Mouse (Mus musculus): ENCODE measurements around the gene Slc6a19. TPM values are rescaled to one million over a fixed set of nuclear protein-coding genes. Genes with fewer than 3 reads are reported as not detected.
"Not testable (repeated sequence)": the region's sequence is repeated elsewhere in the genome, so short reads cannot be mapped to it uniquely, and the experiment has no call there.

Gene Slc6a19
- polyA plus RNA-seq, 1 experiment from 2014 or later: 0.34 TPM

- H3K9me3 ChIP-seq; H3K4me1 ChIP-seq (replicated peaks); H3K4me3 ChIP-seq; H3K27ac ChIP-seq; DNase-seq (ENCODE audit: low spot score); H3K27me3 ChIP-seq (ENCODE audit: insufficient read depth, poor library complexity, severe bottlenecking); H3K36me3 ChIP-seq: not testable (repeated sequence)
- WGBS: 88% methylated on average over 4 of the region's 4 CpGs
Measured at GRCm38 (mm10) chr13:73703486-73703885, 1.2 kb downstream of the Slc6a19 start.

DNA sequence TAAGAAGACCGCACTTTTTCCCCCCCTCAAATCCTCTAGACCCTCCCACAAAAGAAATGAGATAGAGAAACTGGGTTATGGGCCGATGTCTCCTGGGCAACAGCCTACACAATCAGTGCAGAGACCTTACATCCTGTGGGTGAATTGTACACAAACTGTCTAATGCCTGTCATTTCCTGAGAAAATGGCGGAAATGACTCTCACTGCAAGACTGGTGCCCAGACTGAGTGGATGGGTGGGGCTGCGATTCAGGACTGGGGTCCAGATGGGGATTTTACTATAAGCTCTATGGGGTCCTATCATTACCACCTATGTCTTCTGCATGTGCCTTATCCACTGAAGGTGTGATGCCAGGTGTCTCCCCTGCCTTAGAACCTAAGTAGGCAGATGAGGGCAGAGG is 1.9 kb downstream of the Slc6a19 start:
- Histone ChIP-seq H3K4me1 (replicated peaks) (no peaks in the 10 kb centered on the region), H3K27ac (no peak overlapping the region), H3K9me3 (no peaks in the 10 kb centered on the region), H3K27me3 (ENCODE audit: insufficient read depth, poor library complexity, severe bottlenecking) (no peaks in the 10 kb centered on the region), H3K36me3 (no peaks in the 10 kb centered on the region), H3K4me3 (no peak overlapping the region)
- 93% methylated on average over 4 of the region's 4 CpGs for WGBS
- DNase-seq (ENCODE audit: low spot score): no peak

- Histone ChIP-seq H3K27me3 (ENCODE audit: insufficient read depth, poor library complexity, severe bottlenecking) (no peaks in the 10 kb centered on the region), H3K9me3 (no peaks in the 10 kb centered on the region), H3K4me1 (replicated peaks) (no peaks in the 10 kb centered on the region), H3K27ac (no peak overlapping the region), H3K36me3 (no peaks in the 10 kb centered on the region), H3K4me3 (no peak overlapping the region)
- DNase-seq (ENCODE audit: low spot score): no peak
- WGBS: 87% methylated on average over 9 of the region's 9 CpGs
Measured at GRCm38 (mm10) chr13:73701161-73701883, 3.3 kb downstream of the Slc6a19 start.

- H3K27me3 ChIP-seq (ENCODE audit: insufficient read depth, poor library complexity, severe bottlenecking): no peaks in the 10 kb centered on the region
- H3K4me1 ChIP-seq (replicated peaks): no peaks in the 10 kb centered on the region
- no peak overlapping the region for H3K27ac ChIP-seq
- no peaks in the 10 kb centered on the region for H3K36me3 ChIP-seq
- DNase-seq (ENCODE audit: low spot score): no peak
- H3K4me3 ChIP-seq: no peak overlapping the region
- 92% methylated on average over 12 of the region's 12 CpGs for WGBS
- H3K9me3 ChIP-seq: no peaks in the 10 kb centered on the region
Measured at GRCm38 (mm10) chr13:73700554-73700953, 4.1 kb downstream of the Slc6a19 start.

GRCm38 (mm10) chr13:73699714-73700113 is 5.0 kb downstream of the Slc6a19 start:
- no peak overlapping the region for H3K4me3 ChIP-seq
- H3K36me3 ChIP-seq: no peaks in the 10 kb centered on the region
- no peak for DNase-seq (ENCODE audit: low spot score)
- H3K9me3 ChIP-seq: no peaks in the 10 kb centered on the region
- H3K4me1 ChIP-seq (replicated peaks): no peaks in the 10 kb centered on the region
- H3K27me3 ChIP-seq (ENCODE audit: insufficient read depth, poor library complexity, severe bottlenecking): no peaks in the 10 kb centered on the region
- WGBS: 92% methylated on average over 6 of the region's 6 CpGs
- no peak overlapping the region for H3K27ac ChIP-seq

GRCm38 (mm10) chr13:73696529-73696928 is 8.1 kb downstream of the Slc6a19 start:
- Histone ChIP-seq H3K36me3 (no peaks in the 10 kb centered on the region), H3K4me1 (replicated peaks) (0 out of 2 replicates have a peak, but pooled peaks cover 2% of the 10 kb centered on the region), H3K27me3 (ENCODE audit: insufficient read depth, poor library complexity, severe bottlenecking) (no peaks in the 10 kb centered on the region), H3K4me3 (no peak overlapping the region), H3K27ac (no peak overlapping the region), H3K9me3 (no peaks in the 10 kb centered on the region)
- DNase-seq (ENCODE audit: low spot score): no peak
- 85% methylated on average over 3 of the region's 3 CpGs for WGBS

DNA sequence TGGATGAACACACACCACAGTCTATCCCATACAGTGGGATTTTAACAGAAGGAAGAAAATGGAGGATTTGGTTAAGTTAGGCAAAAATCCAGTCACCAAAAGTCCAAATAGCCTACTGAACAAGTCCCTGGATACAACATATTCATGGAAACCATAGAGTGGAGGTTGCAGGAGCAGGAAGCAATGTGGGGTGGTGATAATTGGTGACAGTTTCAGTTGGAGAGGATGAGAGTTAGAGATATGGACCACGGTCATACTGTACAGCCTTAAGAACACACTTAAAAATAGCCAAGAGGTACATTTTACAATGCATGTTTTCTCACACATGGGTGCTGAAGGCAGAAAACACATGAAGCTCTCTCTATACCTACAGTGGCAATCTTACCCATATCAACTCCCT is 9.7 kb downstream of the Slc6a19 start:
- Histone ChIP-seq H3K27me3 (ENCODE audit: insufficient read depth, poor library complexity, severe bottlenecking) (no peaks in the 10 kb centered on the region), H3K4me3 (no peak overlapping the region), H3K36me3 (no peaks in the 10 kb centered on the region), H3K27ac (no peak overlapping the region), H3K4me1 (replicated peaks) (0 out of 2 replicates have a peak, but pooled peaks cover 2% of the 10 kb centered on the region), H3K9me3 (no peaks in the 10 kb centered on the region)
- no peak for DNase-seq (ENCODE audit: low spot score)
- WGBS: 85% methylated on average over 1 of the region's 1 CpGs

DNA sequence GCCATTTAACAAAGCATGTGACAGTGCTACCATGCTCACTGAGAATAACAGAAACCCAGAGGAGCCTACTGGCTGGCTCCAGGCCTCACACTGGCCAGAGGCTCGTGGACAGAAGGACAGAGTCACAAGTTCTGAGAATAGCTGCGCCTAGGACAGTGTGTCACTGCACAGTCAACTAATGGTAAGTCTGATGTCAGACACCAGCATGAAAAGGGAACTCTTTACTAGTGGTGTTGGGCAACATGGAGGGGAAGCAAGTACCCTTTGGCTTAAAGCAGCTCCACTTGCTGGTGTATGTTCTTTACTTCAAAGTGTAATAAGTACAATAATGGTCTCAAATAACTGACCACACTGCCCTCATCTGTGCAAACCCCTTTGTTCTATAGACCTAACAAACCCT is 11.3 kb downstream of the Slc6a19 start:
- WGBS: 66% methylated on average over 2 of the region's 2 CpGs
- Histone ChIP-seq H3K27me3 (ENCODE audit: insufficient read depth, poor library complexity, severe bottlenecking) (no peaks in the 10 kb centered on the region), H3K36me3 (no peaks in the 10 kb centered on the region), H3K4me1 (replicated peaks) (0 out of 2 replicates have a peak, but pooled peaks cover 2% of the 10 kb centered on the region), H3K9me3 (no peaks in the 10 kb centered on the region), H3K4me3 (no peak overlapping the region), H3K27ac (no peak overlapping the region)
- DNase-seq (ENCODE audit: low spot score): no peak

DNA sequence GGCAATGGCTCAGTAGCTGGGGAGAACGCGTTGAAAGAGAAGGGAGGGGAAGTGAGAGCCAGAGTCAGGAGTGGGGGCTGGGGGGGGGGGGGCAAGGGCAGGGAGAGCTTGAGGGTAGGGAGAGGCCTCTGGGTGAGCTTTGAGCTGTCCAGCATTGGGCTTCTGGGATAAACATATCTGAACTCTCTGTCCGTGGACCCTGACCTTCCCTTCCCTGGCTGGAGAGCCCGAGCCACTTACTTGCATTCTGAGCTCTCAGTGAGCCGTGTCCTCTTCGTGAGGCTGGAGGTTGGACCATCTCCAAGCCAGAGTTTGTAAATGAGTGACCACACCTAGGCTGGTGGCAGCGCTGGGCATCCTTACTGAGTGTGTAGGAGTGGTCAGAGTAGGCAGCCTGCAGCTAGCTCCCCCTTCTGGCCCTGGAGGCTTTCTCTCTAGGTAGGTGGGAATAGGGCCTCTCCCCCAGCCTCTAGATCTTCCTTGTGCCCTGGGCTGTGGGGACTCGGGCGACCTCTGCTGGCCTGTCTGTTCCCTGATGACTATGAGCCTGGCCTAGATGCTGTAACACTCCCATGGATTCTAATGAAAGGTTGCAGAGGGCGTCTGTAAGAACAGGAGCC is 12.3 kb downstream of the Slc6a19 start:
- WGBS: 29% methylated on average over 10 of the region's 10 CpGs
- no peaks in the 10 kb centered on the region for H3K9me3 ChIP-seq
- peak; percentile 78 for DNase-seq (ENCODE audit: low spot score)
- H3K4me3 ChIP-seq: no peak overlapping the region
- no peaks in the 10 kb centered on the region for H3K27me3 ChIP-seq (ENCODE audit: insufficient read depth, poor library complexity, severe bottlenecking)
- H3K36me3 ChIP-seq: no peaks in the 10 kb centered on the region
- H3K27ac ChIP-seq: no peak overlapping the region
- 0 out of 2 replicates have a peak, but pooled peaks cover 2% of the 10 kb centered on the region for H3K4me1 ChIP-seq (replicated peaks)

- 82% methylated on average over 4 of the region's 4 CpGs for WGBS
- Histone ChIP-seq H3K9me3 (no peaks in the 10 kb centered on the region), H3K36me3 (no peaks in the 10 kb centered on the region), H3K4me3 (no peak overlapping the region), H3K4me1 (replicated peaks) (0 out of 2 replicates have a peak, but pooled peaks cover 2% of the 10 kb centered on the region), H3K27me3 (ENCODE audit: insufficient read depth, poor library complexity, severe bottlenecking) (no peaks in the 10 kb centered on the region), H3K27ac (no peak overlapping the region)
- no peak for DNase-seq (ENCODE audit: low spot score)
Measured at GRCm38 (mm10) chr13:73688934-73689333, 15.7 kb downstream of the Slc6a19 start.

DNA sequence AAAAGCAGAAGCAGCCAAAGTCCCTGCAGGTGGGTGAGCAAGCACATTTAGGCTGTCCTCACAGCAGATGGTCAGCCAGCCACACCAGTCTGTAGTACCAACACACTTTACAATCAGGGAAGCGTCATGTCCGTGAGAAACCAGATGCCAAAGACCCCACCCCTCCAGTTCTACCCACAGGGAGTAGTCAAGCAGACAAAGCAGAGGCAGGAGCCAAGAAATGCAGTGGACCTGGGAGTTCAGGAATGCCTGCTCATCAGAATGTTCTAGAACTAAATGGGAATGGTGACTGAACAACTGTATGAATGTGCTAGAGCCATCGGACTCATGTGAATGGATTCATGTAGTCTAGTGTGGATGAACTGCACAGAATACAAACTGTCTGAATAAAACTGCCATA is 17.1 kb downstream of the Slc6a19 start:
- no peak overlapping the region for H3K4me3 ChIP-seq
- no peaks in the 10 kb centered on the region for H3K27me3 ChIP-seq (ENCODE audit: insufficient read depth, poor library complexity, severe bottlenecking)
- no peaks in the 10 kb centered on the region for H3K36me3 ChIP-seq
- no peaks in the 10 kb centered on the region for H3K9me3 ChIP-seq
- 0 out of 2 replicates have a peak, but pooled peaks cover 2% of the 10 kb centered on the region for H3K4me1 ChIP-seq (replicated peaks)
- DNase-seq (ENCODE audit: low spot score): no peak
- WGBS: 77% methylated on average over 3 of the region's 3 CpGs
- no peak overlapping the region for H3K27ac ChIP-seq

DNA sequence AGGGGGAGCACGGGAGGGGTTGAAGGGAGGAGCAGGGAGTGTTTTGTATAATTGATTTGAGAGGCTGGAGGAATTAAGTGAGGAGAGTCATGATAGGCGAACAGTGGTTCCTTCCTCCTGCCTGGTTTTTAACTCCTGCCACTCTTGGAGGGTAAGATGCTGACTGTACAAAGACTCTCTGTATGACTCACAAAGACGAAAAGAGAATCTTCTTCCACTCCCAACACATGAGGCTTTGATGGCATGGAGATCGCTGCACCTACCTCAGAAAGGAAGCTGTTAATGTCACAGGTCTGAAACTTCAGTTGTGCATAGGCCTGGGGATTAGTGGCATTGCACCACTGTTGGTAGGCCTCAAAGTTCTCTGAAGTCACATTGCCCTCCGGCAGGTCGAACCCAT is 19.2 kb downstream of the Slc6a19 start:
- WGBS: 83% methylated on average over 6 of the region's 6 CpGs
- H3K4me1 ChIP-seq (replicated peaks): no peaks in the 10 kb centered on the region
- H3K9me3 ChIP-seq: no peaks in the 10 kb centered on the region
- H3K27ac ChIP-seq: no peak overlapping the region
- no peaks in the 10 kb centered on the region for H3K36me3 ChIP-seq
- H3K4me3 ChIP-seq: no peak overlapping the region
- DNase-seq (ENCODE audit: low spot score): no peak
- no peaks in the 10 kb centered on the region for H3K27me3 ChIP-seq (ENCODE audit: insufficient read depth, poor library complexity, severe bottlenecking)

DNA sequence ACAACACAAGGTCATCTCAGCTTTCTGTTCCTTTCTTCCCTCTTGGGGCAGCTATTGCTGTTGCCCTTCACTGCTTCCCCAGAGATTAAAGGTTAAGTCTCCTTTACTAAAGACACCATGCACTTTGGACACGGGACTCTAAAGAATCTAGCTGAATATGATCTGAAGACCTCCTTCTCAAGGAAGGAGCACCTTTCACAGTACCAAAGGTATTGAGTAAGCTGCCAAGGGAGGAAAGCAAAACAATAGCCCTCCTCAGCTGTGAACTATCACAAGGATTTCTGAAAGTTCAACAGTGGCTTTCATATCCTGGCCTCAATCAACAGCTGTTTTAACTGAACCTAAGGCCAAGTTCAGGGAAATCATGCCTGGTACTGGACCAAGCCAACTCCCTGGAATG is 20.3 kb downstream of the Slc6a19 start:
- Histone ChIP-seq H3K4me3 (no peak overlapping the region), H3K36me3 (no peaks in the 10 kb centered on the region), H3K4me1 (replicated peaks) (no peaks in the 10 kb centered on the region), H3K27me3 (ENCODE audit: insufficient read depth, poor library complexity, severe bottlenecking) (no peaks in the 10 kb centered on the region), H3K27ac (no peak overlapping the region), H3K9me3 (no peaks in the 10 kb centered on the region)
- no peak for DNase-seq (ENCODE audit: low spot score)
- WGBS: 82% methylated on average over 1 of the region's 1 CpGs

Measured in hindbrain, embryonic 10.5 days (tissue).